Mouse (Mus musculus): ENCODE results near the gene Olfr1200. TPM values are rescaled to one million over a fixed set of nuclear protein-coding genes. Genes with fewer than 3 reads are reported as not detected.

Olfr1200 gene
- polyA plus RNA-seq (2015; fragmentation: Nextera tagmentation; extraction: Ambion mirVana), result not detected in 2 replicates

GRCm38 (mm10) chr2:88770388-88770787, at the start of gene Olfr1200:
Gene Olfr1200, minus strand, starts transcription at chr2:88770488.

GRCm38 (mm10) chr2:88814196-88814595, 43.9 kb upstream of the Olfr1200 start, which contains the start of gene Olfr1202:
Gene Olfr1202, plus strand, starts transcription at chr2:88814496.

GRCm38 (mm10) chr2:88792736-88793135, 22.4 kb upstream of the Olfr1200 start, which contains the start of gene Olfr1201:
Gene Olfr1201, plus strand, starts transcription at chr2:88793036.

GRCm38 (mm10) chr2:88760369-88760768, 9.9 kb downstream of the Olfr1200 start, which contains the start of gene Olfr1199:
Gene Olfr1199, minus strand, starts transcription at chr2:88760469.

GRCm38 (mm10) chr2:88751270-88751669, 19.0 kb downstream of the Olfr1200 start, which contains the start of gene Olfr1198:
Gene Olfr1198, minus strand, starts transcription at chr2:88751370.

GRCm38 (mm10) chr2:88732266-88732665, 38.0 kb downstream of the Olfr1200 start, which contains the start of gene Olfr1197:
Gene Olfr1197, minus strand, starts transcription at chr2:88732366.

Other genes starting within 250 kb of the Olfr1200 start
- gene Olfr1188, start 213.6 kb downstream of the Olfr1200 start, polyA plus RNA-seq (2015; fragmentation: Nextera tagmentation; extraction: Ambion mirVana), result not detected in 2 replicates
- not detected in 2 replicates for gene Olfr1189, start 184.0 kb downstream of the Olfr1200 start, polyA plus RNA-seq (2015; fragmentation: Nextera tagmentation; extraction: Ambion mirVana)
- not detected in 2 replicates for gene Olfr1191-ps1, start 129.9 kb downstream of the Olfr1200 start, polyA plus RNA-seq (2015; fragmentation: Nextera tagmentation; extraction: Ambion mirVana)
- not detected in 2 replicates for gene Olfr1192-ps1, start 122.0 kb downstream of the Olfr1200 start, polyA plus RNA-seq (2015; fragmentation: Nextera tagmentation; extraction: Ambion mirVana)
- gene Olfr1193, start 94.9 kb downstream of the Olfr1200 start, polyA plus RNA-seq (2015; fragmentation: Nextera tagmentation; extraction: Ambion mirVana), result not detected in 2 replicates
- not detected in 2 replicates for gene Olfr1195, start 81.3 kb downstream of the Olfr1200 start, polyA plus RNA-seq (2015; fragmentation: Nextera tagmentation; extraction: Ambion mirVana)
- gene Olfr1196, start 65.9 kb downstream of the Olfr1200 start, polyA plus RNA-seq (2015; fragmentation: Nextera tagmentation; extraction: Ambion mirVana), result not detected in 2 replicates
- gene Olfr1197, start 38.1 kb downstream of the Olfr1200 start, polyA plus RNA-seq (2015; fragmentation: Nextera tagmentation; extraction: Ambion mirVana), result not detected in 2 replicates
- not detected in 2 replicates for gene Olfr1198, start 19.1 kb downstream of the Olfr1200 start, polyA plus RNA-seq (2015; fragmentation: Nextera tagmentation; extraction: Ambion mirVana)
- gene Olfr1199, start 10.0 kb downstream of the Olfr1200 start, polyA plus RNA-seq (2015; fragmentation: Nextera tagmentation; extraction: Ambion mirVana), result not detected in 2 replicates
- not detected in 2 replicates for gene Olfr1201, start 22.5 kb upstream of the Olfr1200 start, polyA plus RNA-seq (2015; fragmentation: Nextera tagmentation; extraction: Ambion mirVana)
- not detected in 2 replicates for gene Olfr1202, start 44.0 kb upstream of the Olfr1200 start, polyA plus RNA-seq (2015; fragmentation: Nextera tagmentation; extraction: Ambion mirVana)
- gene Olfr1205, start 59.2 kb upstream of the Olfr1200 start, polyA plus RNA-seq (2015; fragmentation: Nextera tagmentation; extraction: Ambion mirVana), result not detected in 2 replicates
- not detected in 2 replicates for gene Olfr1204, start 78.8 kb upstream of the Olfr1200 start, polyA plus RNA-seq (2015; fragmentation: Nextera tagmentation; extraction: Ambion mirVana)
- gene Olfr1206, start 92.7 kb upstream of the Olfr1200 start, polyA plus RNA-seq (2015; fragmentation: Nextera tagmentation; extraction: Ambion mirVana), result not detected in 2 replicates
- not detected in 2 replicates for gene Olfr1208, start 131.8 kb upstream of the Olfr1200 start, polyA plus RNA-seq (2015; fragmentation: Nextera tagmentation; extraction: Ambion mirVana)
- not detected in 2 replicates for gene Olfr1209, start 144.7 kb upstream of the Olfr1200 start, polyA plus RNA-seq (2015; fragmentation: Nextera tagmentation; extraction: Ambion mirVana)
- not detected in 2 replicates for gene Olfr1211, start 167.6 kb upstream of the Olfr1200 start, polyA plus RNA-seq (2015; fragmentation: Nextera tagmentation; extraction: Ambion mirVana)
- gene Olfr1212, start 183.5 kb upstream of the Olfr1200 start, polyA plus RNA-seq (2015; fragmentation: Nextera tagmentation; extraction: Ambion mirVana), result not detected in 2 replicates
- gene Gm13762, start 209.8 kb upstream of the Olfr1200 start, polyA plus RNA-seq (2015; fragmentation: Nextera tagmentation; extraction: Ambion mirVana), result not detected in 2 replicates
- gene Olfr1214, start 222.2 kb upstream of the Olfr1200 start, polyA plus RNA-seq (2015; fragmentation: Nextera tagmentation; extraction: Ambion mirVana), result not detected in 2 replicates
- gene Olfr1215, start 236.5 kb upstream of the Olfr1200 start, polyA plus RNA-seq (2015; fragmentation: Nextera tagmentation; extraction: Ambion mirVana), result not detected in 2 replicates
- not detected in 2 replicates for gene Olfr1216, start 247.9 kb upstream of the Olfr1200 start, polyA plus RNA-seq (2015; fragmentation: Nextera tagmentation; extraction: Ambion mirVana)

Measured in neural tube, postnatal 0 days (tissue).